Mouse (Mus musculus): ENCODE results near the gene Spsb4.

- TF ChIP-seq CTCF (IDR thresholded peaks at IDR 0.05; ENCODE audit: low read depth) (no peak), EP300 (IDR thresholded peaks at IDR 0.05; ENCODE audit: low read depth) (no peak)
These were observed 109.1 kb downstream of the Spsb4 start for GRCm38 (mm10) chr9:96909503-96909902.

Measured in heart, postnatal 0 days (tissue).